Mouse (Mus musculus) neural tube, embryonic 14.5 days (tissue): ENCODE data around the gene Ptges. TPM values are rescaled to one million over a fixed set of nuclear protein-coding genes. Genes with fewer than 3 reads are reported as not detected.

Source experiments
- polyA plus RNA-seq: library from polyadenylated mRNA; unstranded; fragments of >200 nt; fragmentation: Nextera tagmentation; extraction: Ambion mirVana; gene quantifications from 2 replicates; pipeline ENCODE4 v1.2.1, GENCODE M21; 2014

Ptges gene
- polyA plus RNA-seq, 1 experiment from 2014 or later = 1.6 TPM

Other genes starting within 250 kb of the Ptges start
- 0.89 and 1.9 TPM in 2 replicates for gene 1700001O22Rik, start 126.2 kb downstream of the Ptges start, polyA plus RNA-seq
- gene Ntmt1, start 122.0 kb downstream of the Ptges start, polyA plus RNA-seq = 105 and 112 TPM in 2 replicates
- gene Asb6, start 99.5 kb downstream of the Ptges start, polyA plus RNA-seq = 35.9 and 36.9 TPM in 2 replicates
- 0.70 and 0.99 TPM in 2 replicates for gene Prrx2, start 94.9 kb downstream of the Ptges start, polyA plus RNA-seq
- gene Tor1b, start 23.1 kb upstream of the Ptges start, polyA plus RNA-seq = 16.3 and 17.5 TPM in 2 replicates
- 81.5 and 93.1 TPM in 2 replicates for gene Tor1a, start 38.1 kb upstream of the Ptges start, polyA plus RNA-seq
- gene BC005624, start 52.3 kb upstream of the Ptges start, polyA plus RNA-seq = 75.7 and 81.5 TPM in 2 replicates
- 32.6 and 41.5 TPM in 2 replicates for gene Usp20, start 52.4 kb upstream of the Ptges start, polyA plus RNA-seq
- 32.6 and 33.3 TPM in 2 replicates for gene Fnbp1, start 212.1 kb upstream of the Ptges start, polyA plus RNA-seq
- 24.2 and 27.8 TPM in 2 replicates for gene Gpr107, start 222.5 kb upstream of the Ptges start, polyA plus RNA-seq